Comparison of ENCODE assay signal across 8 mouse cellular contexts in the genomic region with DNA sequence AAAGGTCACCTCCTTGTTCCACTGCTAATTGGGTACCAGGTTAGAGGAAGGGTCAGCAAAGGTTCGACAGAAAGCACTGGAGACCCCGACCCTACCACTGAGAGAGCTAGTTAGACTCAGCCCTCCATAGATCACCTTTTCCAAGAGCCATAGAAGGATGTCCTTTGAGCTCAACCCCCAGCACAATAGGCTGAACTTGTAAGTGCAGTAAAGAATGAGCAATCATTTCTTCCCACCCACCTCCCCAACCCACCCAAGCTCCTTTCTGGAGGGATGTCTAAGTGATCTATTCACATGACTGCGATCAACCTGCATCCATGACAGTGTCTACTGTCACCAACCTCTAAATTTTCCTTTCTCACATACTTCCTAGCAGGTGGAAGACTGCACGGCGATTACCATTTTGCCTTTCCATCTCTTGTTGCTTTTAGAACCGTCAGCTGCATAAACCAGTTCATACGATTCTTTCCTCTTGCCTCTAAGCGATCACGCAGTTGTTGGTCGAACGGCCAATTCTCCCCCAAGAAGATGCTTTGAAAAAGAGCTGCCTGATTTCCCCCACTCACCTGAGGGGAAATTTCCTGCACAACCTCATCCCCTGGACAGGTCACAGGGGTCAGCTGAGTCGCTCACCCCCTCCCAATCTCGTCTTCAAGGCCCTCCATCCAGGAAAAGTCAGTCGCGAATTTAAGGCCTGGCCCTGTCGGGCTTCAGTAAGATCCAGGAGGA. TPM values are rescaled to one million over a fixed set of nuclear protein-coding genes. Genes with fewer than 3 reads are reported as not detected.
DNase-seq lines count a peak whose midpoint lies in the region; ATAC-seq and TF ChIP-seq lines count a peak whose summit lies in the region.

No protein-coding gene starts in this region.

- TF ChIP-seq POLR2A in bone marrow, adult 2 months (IDR thresholded peaks at IDR 0.05; ENCODE audit: borderline replicate concordance, control insufficient read depth, low read depth, low read length) = no peak

- H3K4me1 ChIP-seq in lung, embryonic 15.5 days = peaks cover 29% of the 10 kb centered on the region
- H3K4me1 ChIP-seq in bone marrow, adult 2 months (ENCODE audit: control insufficient read depth, insufficient read depth, low read length) = peaks cover 1% of the 10 kb centered on the region; the same call in 1 of the 2 replicates
- peaks cover 41% of the 10 kb centered on the region for H3K4me1 ChIP-seq in forebrain, embryonic 12.5 days
- H3K4me1 ChIP-seq in liver, embryonic 12.5 days = peaks cover 50% of the 10 kb centered on the region
- peaks cover 19% of the 10 kb centered on the region for H3K4me1 ChIP-seq in stomach, embryonic 15.5 days

- peak overlapping the region; percentile 82 for H3K4me3 ChIP-seq in lung, embryonic 15.5 days
- peak overlapping the region; percentile 74 for H3K4me3 ChIP-seq in bone marrow, adult 2 months (replicated peaks; ENCODE audit: control insufficient read depth, low read depth, low read length)
- peak overlapping the region; percentile 64 for H3K4me3 ChIP-seq in forebrain, embryonic 12.5 days (replicated peaks)
- H3K4me3 ChIP-seq in liver, embryonic 12.5 days = peak overlapping the region; percentile 91
- peak overlapping the region; percentile 85 for H3K4me3 ChIP-seq in stomach, embryonic 15.5 days (replicated peaks)

- H3K9me3 ChIP-seq in lung, embryonic 15.5 days = no peaks in the 10 kb centered on the region
- no peaks in the 10 kb centered on the region for H3K9me3 ChIP-seq in forebrain, embryonic 12.5 days
- H3K9me3 ChIP-seq in liver, embryonic 12.5 days (replicated peaks) = no peaks in the 10 kb centered on the region
- H3K9me3 ChIP-seq in stomach, embryonic 15.5 days = no peaks in the 10 kb centered on the region

- no peaks in the 10 kb centered on the region for H3K36me3 ChIP-seq in lung, embryonic 15.5 days
- H3K36me3 ChIP-seq in forebrain, embryonic 12.5 days (replicated peaks) = no peaks in the 10 kb centered on the region
- H3K36me3 ChIP-seq in liver, embryonic 12.5 days = no peaks in the 10 kb centered on the region
- H3K36me3 ChIP-seq in stomach, embryonic 15.5 days = no peaks in the 10 kb centered on the region

- intact Hi-C loops in left cerebral cortex, postnatal 10 days (cut with DNase I) = loop anchor here (5.0 kb wide), 3 partner anchors 62 to 367 kb away; no protein-coding TSS in a partner anchor

- peak overlapping the region; percentile 81 for H3K4me2 ChIP-seq in lung, embryonic 15.5 days
- peak overlapping the region; percentile 90 for H3K4me2 ChIP-seq in forebrain, embryonic 12.5 days
- peak overlapping the region; percentile 92 for H3K4me2 ChIP-seq in liver, embryonic 12.5 days
- H3K4me2 ChIP-seq in stomach, embryonic 15.5 days = peak overlapping the region; percentile 73

- no peaks in the 10 kb centered on the region for H3K27me3 ChIP-seq in lung, embryonic 15.5 days
- H3K27me3 ChIP-seq in forebrain, embryonic 12.5 days = no peaks in the 10 kb centered on the region
- H3K27me3 ChIP-seq in liver, embryonic 12.5 days (replicated peaks) = no peaks in the 10 kb centered on the region
- no peaks in the 10 kb centered on the region for H3K27me3 ChIP-seq in stomach, embryonic 15.5 days (replicated peaks)

- TF ChIP-seq CTCF in bone marrow, adult 2 months (IDR thresholded peaks at IDR 0.05; ENCODE audit: control insufficient read depth, insufficient read depth, low read length) = no peak

- no peak for ATAC-seq in lung, embryonic 15.5 days (ENCODE audit: borderline replicate concordance, extremely low read depth, low FRiP score, low TSS enrichment)
- ATAC-seq in forebrain, embryonic 12.5 days (ENCODE audit: low FRiP score) = no peak
- no peak for ATAC-seq in liver, embryonic 12.5 days
- no peak for ATAC-seq in stomach, embryonic 15.5 days (ENCODE audit: insufficient read depth, low FRiP score, low read depth)

- H3K9ac ChIP-seq in lung, embryonic 15.5 days = peak overlapping the region; percentile 94
- peak overlapping the region; percentile 97 for H3K9ac ChIP-seq in forebrain, embryonic 12.5 days
- peak overlapping the region; percentile 97 for H3K9ac ChIP-seq in liver, embryonic 12.5 days
- H3K9ac ChIP-seq in stomach, embryonic 15.5 days = peak overlapping the region; percentile 90

- 5% methylated on average over 16 of the region's 16 CpGs for WGBS in lung, embryonic 15.5 days
- WGBS in bone marrow, adult 2 months = 4% methylated on average over 16 of the region's 16 CpGs
- 4% methylated on average over 16 of the region's 16 CpGs for WGBS in forebrain, embryonic 12.5 days
- 5% methylated on average over 16 of the region's 16 CpGs for WGBS in liver, embryonic 12.5 days (ENCODE audit: insufficient replicate concordance)
- WGBS in stomach, embryonic 15.5 days = 4% methylated on average over 16 of the region's 16 CpGs

- DNase-seq in lung, postnatal 10 days = no peak
- DNase-seq in left cerebral cortex, postnatal 10 days (ENCODE audit: extremely low spot score in 1 of 2, low spot score in 2 of 2) = no peak
- DNase-seq in cerebellum, postnatal 14 days = no peak

- H3K27ac ChIP-seq in lung, embryonic 15.5 days = peak overlapping the region; percentile 96
- no peak overlapping the region for H3K27ac ChIP-seq in bone marrow, adult 2 months (ENCODE audit: control insufficient read depth, insufficient read depth, low read depth, low read length, poor library complexity)
- peak overlapping the region; percentile 93 for H3K27ac ChIP-seq in forebrain, embryonic 12.5 days
- peak overlapping the region; percentile 90 for H3K27ac ChIP-seq in liver, embryonic 12.5 days
- peak overlapping the region; percentile 90 for H3K27ac ChIP-seq in stomach, embryonic 15.5 days

RNA-seq across cellular contexts. Expression of a gene that starts 1.0 kb away (rescaled TPM):
- 83.3 and 88.4 TPM in 2 replicates for polyA plus RNA-seq in lung, embryonic 15.5 days (2015; fragmentation: Nextera tagmentation; extraction: Ambion mirVana)
- 27.3 and 38.4 TPM in 2 replicates for polyA plus RNA-seq in bone marrow, adult 2 months (2011; ENCODE audit: insufficient read depth, insufficient read length, low replicate concordance, missing spikeins)
- polyA plus RNA-seq in forebrain, embryonic 12.5 days (2016; fragmentation: Nextera tagmentation; extraction: Ambion mirVana) = 124 and 130 TPM in 2 replicates
- 53.7 and 54.0 TPM in 2 replicates for polyA plus RNA-seq in liver, embryonic 12.5 days (2016; fragmentation: Nextera tagmentation; extraction: Ambion mirVana)
- polyA plus RNA-seq in stomach, embryonic 15.5 days (2015; fragmentation: Nextera tagmentation; extraction: Ambion mirVana) = 73.5 and 84.9 TPM in 2 replicates
- 100 to 1,000 TPM; 246 to 267 TPM for total RNA-seq in left cerebral cortex, postnatal 10 days (2021)
